Mouse (Mus musculus): ENCODE measurements around the gene Zmym6. TPM values are rescaled to one million over a fixed set of nuclear protein-coding genes. Genes with fewer than 3 reads are reported as not detected.

Gene Zmym6
- polyA plus RNA-seq, 1 experiment from 2014 or later = 28.7 TPM

GRCm38 (mm10) chr4:127125834-127126463, 48.8 kb downstream of the Zmym6 start:
- Histone ChIP-seq H3K9me3 (no peaks in the 10 kb centered on the region), H3K4me1 (replicated peaks) (peaks cover 9% of the 10 kb centered on the region), H3K4me3 (replicated peaks) (peak overlapping the region; percentile 64), H3K9ac (replicated peaks) (peak overlapping the region; percentile 77), H3K27ac (0 out of 2 replicates have a peak overlapping the region, but pooled peaks have one; percentile 45), H3K36me3 (peaks cover 21% of the 10 kb centered on the region), H3K27me3 (no peaks in the 10 kb centered on the region), H3K4me2 (peak overlapping the region; percentile 79)
- WGBS = 1% methylated on average over 35 of the region's 35 CpGs
- peak; percentile 97 for ATAC-seq (ENCODE audit: insufficient number of reproducible peaks, insufficient read depth, low FRiP score, low TSS enrichment, low read depth)

GRCm38 (mm10) chr4:127134687-127135086, 57.5 kb downstream of the Zmym6 start:
- H3K4me2 ChIP-seq = no peak overlapping the region
- no peak overlapping the region for H3K4me3 ChIP-seq (replicated peaks)
- H3K36me3 ChIP-seq = no peaks in the 10 kb centered on the region
- H3K9me3 ChIP-seq = no peaks in the 10 kb centered on the region
- no peak for ATAC-seq (ENCODE audit: insufficient number of reproducible peaks, insufficient read depth, low FRiP score, low TSS enrichment, low read depth)
- no peak overlapping the region for H3K9ac ChIP-seq (replicated peaks)
- no peaks in the 10 kb centered on the region for H3K4me1 ChIP-seq (replicated peaks)
- H3K27me3 ChIP-seq = no peaks in the 10 kb centered on the region
- H3K27ac ChIP-seq = no peak overlapping the region
- 60% methylated on average over 1 of the region's 1 CpGs for WGBS

GRCm38 (mm10) chr4:127137591-127137990, 60.4 kb downstream of the Zmym6 start:
- no peaks in the 10 kb centered on the region for H3K4me1 ChIP-seq (replicated peaks)
- H3K27me3 ChIP-seq = no peaks in the 10 kb centered on the region
- no peak for ATAC-seq (ENCODE audit: insufficient number of reproducible peaks, insufficient read depth, low FRiP score, low TSS enrichment, low read depth)
- H3K9me3 ChIP-seq = no peaks in the 10 kb centered on the region
- H3K4me2 ChIP-seq = no peak overlapping the region
- 80% methylated on average over 5 of the region's 5 CpGs for WGBS
- H3K36me3 ChIP-seq = no peaks in the 10 kb centered on the region
- H3K27ac ChIP-seq = no peak overlapping the region
- no peak overlapping the region for H3K9ac ChIP-seq (replicated peaks)
- no peak overlapping the region for H3K4me3 ChIP-seq (replicated peaks)

GRCm38 (mm10) chr4:127138486-127138885, 61.3 kb downstream of the Zmym6 start:
- H3K4me2 ChIP-seq = no peak overlapping the region
- H3K4me3 ChIP-seq (replicated peaks) = no peak overlapping the region
- no peaks in the 10 kb centered on the region for H3K36me3 ChIP-seq
- no peaks in the 10 kb centered on the region for H3K4me1 ChIP-seq (replicated peaks)
- 66% methylated on average over 6 of the region's 6 CpGs for WGBS
- no peak overlapping the region for H3K9ac ChIP-seq (replicated peaks)
- no peaks in the 10 kb centered on the region for H3K9me3 ChIP-seq
- ATAC-seq (ENCODE audit: insufficient number of reproducible peaks, insufficient read depth, low FRiP score, low TSS enrichment, low read depth) = no peak
- H3K27ac ChIP-seq = no peak overlapping the region
- H3K27me3 ChIP-seq = no peaks in the 10 kb centered on the region

- no peaks in the 10 kb centered on the region for H3K9me3 ChIP-seq
- no peak for ATAC-seq (ENCODE audit: insufficient number of reproducible peaks, insufficient read depth, low FRiP score, low TSS enrichment, low read depth)
These were observed 72.8 kb downstream of the Zmym6 start for GRCm38 (mm10) chr4:127150031-127150430.

GRCm38 (mm10) chr4:127153345-127153744, 76.2 kb downstream of the Zmym6 start:
- no peak overlapping the region for H3K4me3 ChIP-seq (replicated peaks)
- no peaks in the 10 kb centered on the region for H3K36me3 ChIP-seq
- no peak overlapping the region for H3K27ac ChIP-seq
- WGBS = 28% methylated on average over 1 of the region's 1 CpGs
- no peak overlapping the region for H3K9ac ChIP-seq (replicated peaks)
- H3K4me1 ChIP-seq (replicated peaks) = no peaks in the 10 kb centered on the region
- peaks cover 3% of the 10 kb centered on the region; the same call in 1 of the 2 replicates for H3K27me3 ChIP-seq
- no peak for ATAC-seq (ENCODE audit: insufficient number of reproducible peaks, insufficient read depth, low FRiP score, low TSS enrichment, low read depth)
- H3K4me2 ChIP-seq = no peak overlapping the region
- H3K9me3 ChIP-seq = no peaks in the 10 kb centered on the region

More at GRCm38 (mm10) chr4:127150031-127150430, 72.8 kb downstream of the Zmym6 start:
- H3K36me3 ChIP-seq = no peaks in the 10 kb centered on the region
- WGBS = 83% methylated on average over 13 of the region's 13 CpGs
- no peak overlapping the region for H3K4me3 ChIP-seq (replicated peaks)
- H3K27me3 ChIP-seq = peaks cover 3% of the 10 kb centered on the region; the same call in 1 of the 2 replicates
- no peaks in the 10 kb centered on the region for H3K4me1 ChIP-seq (replicated peaks)
- H3K9ac ChIP-seq (replicated peaks) = no peak overlapping the region
- H3K4me2 ChIP-seq = no peak overlapping the region
- no peak overlapping the region for H3K27ac ChIP-seq

- H3K27ac ChIP-seq = no peak overlapping the region
- 62% methylated on average over 5 of the region's 5 CpGs for WGBS
- H3K36me3 ChIP-seq = no peaks in the 10 kb centered on the region
- no peak overlapping the region for H3K9ac ChIP-seq (replicated peaks)
- H3K27me3 ChIP-seq = peaks cover 2% of the 10 kb centered on the region; the same call in 1 of the 2 replicates
- no peaks in the 10 kb centered on the region for H3K9me3 ChIP-seq
- H3K4me2 ChIP-seq = no peak overlapping the region
- no peak for ATAC-seq (ENCODE audit: insufficient number of reproducible peaks, insufficient read depth, low FRiP score, low TSS enrichment, low read depth)
- no peak overlapping the region for H3K4me3 ChIP-seq (replicated peaks)
- H3K4me1 ChIP-seq (replicated peaks) = no peaks in the 10 kb centered on the region
These were observed 78.6 kb downstream of the Zmym6 start for GRCm38 (mm10) chr4:127155757-127156156.

GRCm38 (mm10) chr4:127157746-127158145, 80.6 kb downstream of the Zmym6 start:
- H3K4me2 ChIP-seq = no peak overlapping the region
- no peak overlapping the region for H3K9ac ChIP-seq (replicated peaks)
- no peaks in the 10 kb centered on the region for H3K9me3 ChIP-seq
- WGBS = 88% methylated on average over 4 of the region's 4 CpGs
- no peak for ATAC-seq (ENCODE audit: insufficient number of reproducible peaks, insufficient read depth, low FRiP score, low TSS enrichment, low read depth)
- H3K27me3 ChIP-seq = peaks cover 5% of the 10 kb centered on the region
- no peak overlapping the region for H3K27ac ChIP-seq
- H3K36me3 ChIP-seq = no peaks in the 10 kb centered on the region
- no peaks in the 10 kb centered on the region for H3K4me1 ChIP-seq (replicated peaks)
- H3K4me3 ChIP-seq (replicated peaks) = no peak overlapping the region

GRCm38 (mm10) chr4:127163926-127164325, 86.7 kb downstream of the Zmym6 start:
- H3K27me3 ChIP-seq = peaks cover 48% of the 10 kb centered on the region
- no peak for ATAC-seq (ENCODE audit: insufficient number of reproducible peaks, insufficient read depth, low FRiP score, low TSS enrichment, low read depth)
- no peaks in the 10 kb centered on the region for H3K36me3 ChIP-seq
- H3K4me2 ChIP-seq = no peak overlapping the region
- H3K4me1 ChIP-seq (replicated peaks) = peaks cover 10% of the 10 kb centered on the region
- H3K9me3 ChIP-seq = no peaks in the 10 kb centered on the region
- no peak overlapping the region for H3K4me3 ChIP-seq (replicated peaks)
- H3K27ac ChIP-seq = no peak overlapping the region
- 65% methylated on average over 8 of the region's 8 CpGs for WGBS
- no peak overlapping the region for H3K9ac ChIP-seq (replicated peaks)

- no peaks in the 10 kb centered on the region for H3K36me3 ChIP-seq
- H3K4me2 ChIP-seq = no peak overlapping the region
- H3K27ac ChIP-seq = no peak overlapping the region
- no peak overlapping the region for H3K4me3 ChIP-seq (replicated peaks)
- H3K9ac ChIP-seq (replicated peaks) = no peak overlapping the region
- 73% methylated on average over 5 of the region's 5 CpGs for WGBS
- peaks cover 77% of the 10 kb centered on the region for H3K27me3 ChIP-seq
- H3K9me3 ChIP-seq = no peaks in the 10 kb centered on the region
- peaks cover 18% of the 10 kb centered on the region for H3K4me1 ChIP-seq (replicated peaks)
- ATAC-seq (ENCODE audit: insufficient number of reproducible peaks, insufficient read depth, low FRiP score, low TSS enrichment, low read depth) = no peak
These were observed 89.9 kb downstream of the Zmym6 start for GRCm38 (mm10) chr4:127167096-127167495.

- peaks cover 81% of the 10 kb centered on the region for H3K27me3 ChIP-seq
- H3K9ac ChIP-seq (replicated peaks) = no peak overlapping the region
- peak overlapping the region; percentile 100 for H3K4me2 ChIP-seq
- H3K4me1 ChIP-seq (replicated peaks) = peaks cover 18% of the 10 kb centered on the region
- ATAC-seq (ENCODE audit: insufficient number of reproducible peaks, insufficient read depth, low FRiP score, low TSS enrichment, low read depth) = no peak
- H3K9me3 ChIP-seq = no peaks in the 10 kb centered on the region
- H3K36me3 ChIP-seq = no peaks in the 10 kb centered on the region
- whole genome bisulfite sequencing = 18% methylated on average over 8 of the region's 8 CpGs
- no peak overlapping the region for H3K27ac ChIP-seq
- peak overlapping the region; percentile 75 for H3K4me3 ChIP-seq (replicated peaks)
These were observed 90.5 kb downstream of the Zmym6 start for GRCm38 (mm10) chr4:127167731-127168130.

Measured in limb, embryonic 12.5 days (tissue).